Mouse (Mus musculus) kidney, adult 8-10 months (tissue): ENCODE results near the gene Dnaic1.
"Not testable (repeated sequence)": the region's sequence is repeated elsewhere in the genome, so short reads cannot be mapped to it uniquely, and the experiment has no call there.

Experiments
- DNase-seq, 2 experiments: peaks; one replicate each; pipeline ENCODE4 v3.0.0; 2022

Gene Dnaic1

DNA sequence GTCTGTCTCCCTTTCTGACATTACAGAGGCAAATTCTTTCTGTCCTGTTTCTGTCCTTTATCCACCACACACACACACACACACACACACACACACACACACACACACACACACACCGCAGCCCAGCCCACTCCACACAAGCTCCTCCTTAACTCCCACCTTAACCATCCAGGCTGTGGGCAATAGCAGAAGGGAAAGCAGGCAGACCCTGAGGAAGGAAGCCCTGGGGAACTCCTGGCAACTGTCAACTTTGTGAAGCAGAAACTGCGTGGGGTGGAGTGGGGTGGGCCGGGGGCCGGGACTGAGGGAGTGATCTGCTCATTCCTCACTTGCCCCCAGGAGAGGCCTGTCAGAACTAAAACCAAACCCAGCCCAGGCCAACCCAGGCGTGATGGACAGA, 101.9 kb downstream of the Dnaic1 start:
- DNase-seq: no peak

DNA sequence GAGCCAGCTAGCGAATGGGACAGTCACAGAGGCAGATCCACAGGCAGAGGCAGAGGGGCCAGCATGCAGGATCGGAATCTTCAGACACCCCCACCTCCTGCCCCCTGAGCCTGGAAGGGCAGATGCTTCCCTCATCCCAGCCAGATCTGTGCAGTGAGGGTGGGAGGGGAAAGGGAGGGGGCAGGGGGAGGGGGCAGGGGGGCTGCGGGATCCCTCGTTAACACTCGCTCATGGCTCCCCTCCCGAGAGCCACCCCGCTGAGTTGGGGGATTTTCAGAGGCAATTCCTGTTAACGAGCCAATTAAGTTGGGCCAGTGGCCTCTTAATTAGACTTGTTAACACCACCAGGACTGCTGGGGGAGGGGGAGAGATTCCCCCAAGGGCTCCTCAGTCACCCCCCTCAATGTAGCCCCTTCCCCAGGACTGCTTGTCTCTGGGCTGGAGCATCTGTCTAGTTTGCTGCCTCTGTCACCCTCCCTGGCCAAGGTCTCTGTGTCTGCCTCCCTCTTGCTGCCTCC, 102.4 kb downstream of the Dnaic1 start:
- DNase-seq: no peak

DNA sequence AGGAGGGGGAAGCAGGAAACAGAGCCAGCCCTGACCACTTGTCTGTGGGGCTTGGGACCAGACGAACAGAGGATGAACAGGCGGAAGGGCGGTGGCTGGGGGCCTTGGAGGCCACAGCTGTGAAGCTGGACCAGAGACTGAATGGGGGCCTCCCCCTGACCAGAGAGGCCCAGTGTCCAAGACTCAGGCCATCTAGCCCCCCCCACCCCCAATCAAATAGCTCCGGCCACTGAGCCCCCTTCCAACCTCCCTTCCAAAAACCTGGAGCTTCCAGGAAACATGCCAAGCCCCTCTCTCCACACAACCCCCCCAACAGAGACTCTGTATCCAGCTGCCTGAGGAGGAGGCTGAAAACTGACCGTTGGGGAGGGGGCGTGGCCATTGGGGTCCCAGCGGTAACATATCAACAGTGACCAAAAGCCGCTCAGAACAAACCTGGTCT, 103.0 kb downstream of the Dnaic1 start:
- no peak for DNase-seq

GRCm38 (mm10) chr4:41673186-41673585, 103.6 kb downstream of the Dnaic1 start:
- DNase-seq: no peak

- no peak for DNase-seq
These were observed 106.9 kb downstream of the Dnaic1 start for GRCm38 (mm10) chr4:41676248-41677005.

DNA sequence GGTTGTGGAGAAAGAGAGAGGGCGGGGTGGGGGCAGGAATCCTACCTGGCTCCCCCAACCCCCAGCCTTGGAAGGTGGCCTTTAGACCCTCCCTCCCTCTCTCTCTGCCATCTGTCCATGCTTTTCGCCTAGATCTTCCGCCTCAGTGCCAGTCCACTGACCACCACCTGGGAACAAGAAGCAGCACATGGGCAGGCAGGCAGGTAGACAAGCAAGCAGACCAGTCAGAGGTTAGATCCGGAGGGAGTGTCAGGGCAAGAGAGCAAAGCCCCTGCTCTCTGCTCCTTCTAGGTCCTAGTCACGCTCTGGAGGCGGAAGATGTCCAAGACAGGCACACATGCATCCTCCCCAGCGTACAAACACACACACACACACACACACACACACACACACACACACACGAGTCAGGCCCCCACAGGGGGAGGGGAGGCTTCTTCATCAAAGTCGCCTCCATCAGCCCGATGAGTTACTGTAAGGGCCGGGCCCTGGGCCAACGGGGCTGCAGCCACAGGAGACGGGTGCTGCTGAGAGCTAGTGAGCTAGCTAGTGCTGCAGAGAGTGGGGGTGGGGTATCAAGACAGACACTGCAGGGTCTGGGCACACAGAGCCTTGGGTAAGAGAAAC, 107.5 kb downstream of the Dnaic1 start:
- no peak for DNase-seq

- no peak for DNase-seq
These were observed 109.3 kb downstream of the Dnaic1 start for GRCm38 (mm10) chr4:41678863-41679262.

DNA sequence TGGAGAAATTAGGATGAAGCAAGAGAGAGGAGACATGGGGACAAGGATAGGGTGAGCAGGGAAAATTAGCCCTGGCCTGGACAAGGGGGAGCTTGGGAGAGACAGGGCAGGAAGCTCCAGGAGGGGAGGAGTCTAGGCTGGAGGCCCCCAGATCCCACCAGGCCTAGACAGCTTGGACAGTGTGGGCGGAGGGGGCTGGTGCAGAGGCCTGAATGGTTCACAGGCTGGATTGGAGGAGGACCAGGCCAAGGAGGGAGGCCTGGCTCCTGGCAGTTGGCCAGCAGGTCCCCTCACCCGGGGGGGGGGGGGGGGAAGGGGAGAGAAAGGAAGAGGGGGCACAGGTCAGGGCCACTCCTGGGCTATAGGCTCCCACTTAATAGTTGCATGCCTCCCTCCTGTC, 109.7 kb downstream of the Dnaic1 start:
- DNase-seq: no peak

- DNase-seq: no peak
These were observed 111.6 kb downstream of the Dnaic1 start for GRCm38 (mm10) chr4:41681176-41681575.

DNA sequence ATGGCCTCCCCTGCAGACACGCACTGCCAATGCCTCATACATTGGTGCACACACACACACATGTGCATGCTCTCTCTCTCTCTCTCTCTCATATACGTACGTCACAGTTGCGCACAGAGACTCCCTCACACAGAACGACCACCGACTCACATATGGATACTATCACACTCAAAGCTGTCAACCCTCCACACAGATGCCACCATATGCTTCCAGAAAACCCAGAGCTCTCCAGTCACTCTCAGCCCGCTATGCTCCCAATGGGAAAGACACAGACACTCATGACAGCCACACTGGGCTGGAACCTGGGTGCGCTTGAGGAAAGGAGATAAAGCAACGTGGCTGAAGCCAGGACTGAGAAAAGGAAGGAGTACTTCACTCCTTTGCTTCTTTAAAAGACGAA, 112.4 kb downstream of the Dnaic1 start:
- no peak for DNase-seq

DNA sequence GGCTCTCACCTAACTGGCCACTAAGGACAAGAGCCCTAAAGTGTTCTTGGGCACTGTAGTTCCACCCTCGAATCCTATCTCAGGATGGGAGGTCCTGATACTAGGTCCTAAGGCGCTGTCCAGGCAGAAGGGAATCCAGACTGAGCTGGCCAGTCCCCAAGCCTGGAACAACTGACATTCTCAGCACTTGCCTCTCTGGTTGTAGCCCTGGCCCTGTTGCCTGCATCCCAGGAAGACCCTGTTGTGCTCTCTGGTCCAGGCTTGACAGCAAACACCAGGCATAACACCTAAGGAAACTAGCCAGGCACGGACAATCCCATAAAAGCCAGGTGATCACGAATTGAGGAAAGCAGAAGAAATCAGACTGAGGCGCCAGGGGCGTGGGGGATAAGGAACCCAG, 113.2 kb downstream of the Dnaic1 start:
- DNase-seq: no peak

DNA sequence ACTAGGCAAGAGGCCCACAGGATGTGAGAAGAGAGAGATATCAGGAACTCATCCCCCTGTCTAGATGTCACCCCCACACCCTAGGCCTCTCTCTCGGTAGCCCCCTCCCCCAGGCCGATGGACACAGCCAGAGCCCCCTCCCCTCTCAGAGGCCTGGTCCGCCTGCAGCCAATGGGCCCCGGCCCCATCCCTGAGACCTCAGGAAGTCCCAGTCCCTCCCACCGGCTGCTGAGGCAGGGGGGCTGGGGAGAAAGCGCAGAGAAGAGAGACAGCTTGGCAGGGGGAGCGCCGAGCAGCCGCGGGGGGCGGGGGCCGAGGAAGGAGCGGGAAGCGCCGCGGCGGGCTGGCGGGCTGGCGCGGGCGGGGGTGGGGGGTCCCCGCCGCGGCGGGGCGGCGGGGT, 113.7 kb downstream of the Dnaic1 start:
- not testable (repeated sequence) for DNase-seq

GRCm38 (mm10) chr4:41684131-41684930, 114.8 kb downstream of the Dnaic1 start:
- DNase-seq: not testable (repeated sequence)

- DNase-seq: not testable (repeated sequence)
These were observed 115.4 kb downstream of the Dnaic1 start for GRCm38 (mm10) chr4:41684931-41685453.

- DNase-seq: not testable (repeated sequence)
These were observed 116.4 kb downstream of the Dnaic1 start for GRCm38 (mm10) chr4:41685882-41686492.
